Mouse (Mus musculus): ENCODE measurements at regions not wholly inside any gene's neighbourhood (a gene's known extent, or its start where the extent isn't known, plus 50 kb on each side); places are given as distances from the start of the nearest gene placed in this dataset.
"Not testable (repeated sequence)": the region's sequence is repeated elsewhere in the genome, so short reads cannot be mapped to it uniquely, and the experiment has no call there.

GRCm38 (mm10) chr3:109254957-109255356 lies 85.5 kb upstream of the Vav3 start:
- Histone ChIP-seq H3K4me1 (ENCODE audit: control insufficient read depth, insufficient read depth, low read length) (no peaks in the 10 kb centered on the region), H3K36me3 (ENCODE audit: control insufficient read depth, insufficient read depth, low read length) (no peaks in the 10 kb centered on the region), H3K9me3 (ENCODE audit: control insufficient read depth, low read length) (no peaks in the 10 kb centered on the region), H3K27me3 (ENCODE audit: control insufficient read depth, insufficient read depth, low read length) (no peaks in the 10 kb centered on the region), H3K27ac (replicated peaks; ENCODE audit: low read depth, low read length) (no peak overlapping the region), H3K4me2 (ENCODE audit: low read length) (no peak overlapping the region), H3K4me3 (replicated peaks; ENCODE audit: low read depth, low read length) (no peak overlapping the region), H3K9ac (replicated peaks; ENCODE audit: low read length) (no peak overlapping the region)
- ATAC-seq (ENCODE audit: low FRiP score, low TSS enrichment) = no peak
- no peak for DNase-seq
- 83% methylated on average over 5 of the region's 5 CpGs for WGBS

- Histone ChIP-seq H3K9ac (replicated peaks; ENCODE audit: low read length) (no peak overlapping the region), H3K36me3 (ENCODE audit: control insufficient read depth, insufficient read depth, low read length) (no peaks in the 10 kb centered on the region), H3K27ac (replicated peaks; ENCODE audit: low read depth, low read length) (no peak overlapping the region), H3K4me1 (ENCODE audit: control insufficient read depth, insufficient read depth, low read length) (no peaks in the 10 kb centered on the region), H3K4me2 (ENCODE audit: low read length) (no peak overlapping the region), H3K4me3 (replicated peaks; ENCODE audit: low read depth, low read length) (no peak overlapping the region), H3K27me3 (ENCODE audit: control insufficient read depth, insufficient read depth, low read length) (no peaks in the 10 kb centered on the region), H3K9me3 (ENCODE audit: control insufficient read depth, low read length) (no peaks in the 10 kb centered on the region)
- DNase-seq (no peak), ATAC-seq (ENCODE audit: low FRiP score, low TSS enrichment) (no peak)
- WGBS = 79% methylated on average over 5 of the region's 5 CpGs
Measured at GRCm38 (mm10) chr3:109256723-109257122, 83.7 kb upstream of the Vav3 start.

- not testable (repeated sequence) for DNase-seq; H3K27ac ChIP-seq (replicated peaks; ENCODE audit: low read depth, low read length); H3K36me3 ChIP-seq (ENCODE audit: control insufficient read depth, insufficient read depth, low read length); H3K27me3 ChIP-seq (ENCODE audit: control insufficient read depth, insufficient read depth, low read length); H3K9me3 ChIP-seq (ENCODE audit: control insufficient read depth, low read length); H3K4me3 ChIP-seq (replicated peaks; ENCODE audit: low read depth, low read length); H3K9ac ChIP-seq (replicated peaks; ENCODE audit: low read length); ATAC-seq (ENCODE audit: low FRiP score, low TSS enrichment); H3K4me1 ChIP-seq (ENCODE audit: control insufficient read depth, insufficient read depth, low read length); H3K4me2 ChIP-seq (ENCODE audit: low read length)
- 70% methylated on average over 8 of the region's 8 CpGs for WGBS
Measured at GRCm38 (mm10) chr3:109266947-109267346, 73.5 kb upstream of the Vav3 start.

- peak; percentile 64 for DNase-seq
- H3K27ac ChIP-seq (replicated peaks; ENCODE audit: low read depth, low read length) = no peak overlapping the region
- WGBS = 26% methylated on average over 1 of the region's 1 CpGs
Measured at GRCm38 (mm10) chr3:109270783-109271182, 69.7 kb upstream of the Vav3 start.

GRCm38 (mm10) chr3:109273074-109273801 lies 67.2 kb upstream of the Vav3 start:
- peak; percentile 68 for ATAC-seq (ENCODE audit: low FRiP score, low TSS enrichment)
- WGBS = 9% methylated on average over 5 of the region's 5 CpGs

More at GRCm38 (mm10) chr3:109270783-109271182, 69.7 kb upstream of the Vav3 start:
- H3K4me3 ChIP-seq (replicated peaks; ENCODE audit: low read depth, low read length) = no peak overlapping the region
- no peaks in the 10 kb centered on the region for H3K36me3 ChIP-seq (ENCODE audit: control insufficient read depth, insufficient read depth, low read length)
- no peaks in the 10 kb centered on the region for H3K27me3 ChIP-seq (ENCODE audit: control insufficient read depth, insufficient read depth, low read length)
- H3K4me2 ChIP-seq (ENCODE audit: low read length) = no peak overlapping the region
- H3K4me1 ChIP-seq (ENCODE audit: control insufficient read depth, insufficient read depth, low read length) = peaks cover 7% of the 10 kb centered on the region
- no peak for ATAC-seq (ENCODE audit: low FRiP score, low TSS enrichment)
- H3K9me3 ChIP-seq (ENCODE audit: control insufficient read depth, low read length) = no peaks in the 10 kb centered on the region
- H3K9ac ChIP-seq (replicated peaks; ENCODE audit: low read length) = no peak overlapping the region

GRCm38 (mm10) chr3:109273802-109274155 lies 66.7 kb upstream of the Vav3 start:
- DNase-seq (no peak), ATAC-seq (ENCODE audit: low FRiP score, low TSS enrichment) (peak; percentile 37; the same call in 1 of the 2 replicates)
- Histone ChIP-seq H3K9ac (replicated peaks; ENCODE audit: low read length) (no peak overlapping the region), H3K4me1 (ENCODE audit: control insufficient read depth, insufficient read depth, low read length) (peaks cover 7% of the 10 kb centered on the region), H3K4me2 (ENCODE audit: low read length) (no peak overlapping the region), H3K36me3 (ENCODE audit: control insufficient read depth, insufficient read depth, low read length) (no peaks in the 10 kb centered on the region), H3K27me3 (ENCODE audit: control insufficient read depth, insufficient read depth, low read length) (no peaks in the 10 kb centered on the region), H3K9me3 (ENCODE audit: control insufficient read depth, low read length) (no peaks in the 10 kb centered on the region), H3K27ac (replicated peaks; ENCODE audit: low read depth, low read length) (peak overlapping the region; percentile 71), H3K4me3 (replicated peaks; ENCODE audit: low read depth, low read length) (no peak overlapping the region)
- WGBS = 56% methylated on average over 4 of the region's 4 CpGs

More at GRCm38 (mm10) chr3:109273074-109273801, 67.2 kb upstream of the Vav3 start:
- Histone ChIP-seq H3K9me3 (ENCODE audit: control insufficient read depth, low read length) (no peaks in the 10 kb centered on the region), H3K4me1 (ENCODE audit: control insufficient read depth, insufficient read depth, low read length) (peaks cover 7% of the 10 kb centered on the region), H3K9ac (replicated peaks; ENCODE audit: low read length) (no peak overlapping the region), H3K27me3 (ENCODE audit: control insufficient read depth, insufficient read depth, low read length) (no peaks in the 10 kb centered on the region), H3K4me3 (replicated peaks; ENCODE audit: low read depth, low read length) (no peak overlapping the region), H3K36me3 (ENCODE audit: control insufficient read depth, insufficient read depth, low read length) (no peaks in the 10 kb centered on the region), H3K27ac (replicated peaks; ENCODE audit: low read depth, low read length) (peak overlapping the region; percentile 71), H3K4me2 (ENCODE audit: low read length) (no peak overlapping the region)
- peak; percentile 69 for DNase-seq

- H3K4me3 ChIP-seq (replicated peaks; ENCODE audit: low read depth, low read length) = no peak overlapping the region
- no peak for ATAC-seq (ENCODE audit: low FRiP score, low TSS enrichment)
- no peak for DNase-seq
- H3K4me1 ChIP-seq (ENCODE audit: control insufficient read depth, insufficient read depth, low read length) = no peaks in the 10 kb centered on the region
- 71% methylated on average over 1 of the region's 1 CpGs for WGBS
- no peak overlapping the region for H3K9ac ChIP-seq (replicated peaks; ENCODE audit: low read length)
- H3K9me3 ChIP-seq (ENCODE audit: control insufficient read depth, low read length) = no peaks in the 10 kb centered on the region; the same call in 1 of the 2 replicates
- H3K27ac ChIP-seq (replicated peaks; ENCODE audit: low read depth, low read length) = no peak overlapping the region
- H3K36me3 ChIP-seq (ENCODE audit: control insufficient read depth, insufficient read depth, low read length) = no peaks in the 10 kb centered on the region
- no peak overlapping the region for H3K4me2 ChIP-seq (ENCODE audit: low read length)
- no peaks in the 10 kb centered on the region for H3K27me3 ChIP-seq (ENCODE audit: control insufficient read depth, insufficient read depth, low read length)
Measured at GRCm38 (mm10) chr3:109279086-109279485, 61.4 kb upstream of the Vav3 start.

- WGBS = 74% methylated on average over 1 of the region's 1 CpGs
- no peak for ATAC-seq (ENCODE audit: low FRiP score, low TSS enrichment)
- Histone ChIP-seq H3K4me3 (replicated peaks; ENCODE audit: low read depth, low read length) (no peak overlapping the region), H3K36me3 (ENCODE audit: control insufficient read depth, insufficient read depth, low read length) (no peaks in the 10 kb centered on the region), H3K9ac (replicated peaks; ENCODE audit: low read length) (no peak overlapping the region), H3K4me1 (ENCODE audit: control insufficient read depth, insufficient read depth, low read length) (no peaks in the 10 kb centered on the region), H3K9me3 (ENCODE audit: control insufficient read depth, low read length) (no peaks in the 10 kb centered on the region; the same call in 1 of the 2 replicates), H3K27me3 (ENCODE audit: control insufficient read depth, insufficient read depth, low read length) (no peaks in the 10 kb centered on the region), H3K4me2 (ENCODE audit: low read length) (no peak overlapping the region), H3K27ac (replicated peaks; ENCODE audit: low read depth, low read length) (no peak overlapping the region)
- no peak for DNase-seq
Measured at GRCm38 (mm10) chr3:109286590-109286989, 53.9 kb upstream of the Vav3 start.

Data from midbrain, embryonic 14.5 days (tissue).